Mouse (Mus musculus) hindbrain, embryonic 13.5 days (tissue): ENCODE measurements around the gene Cnnm1. TPM values are rescaled to one million over a fixed set of nuclear protein-coding genes. Genes with fewer than 3 reads are reported as not detected.

Experiments used
- ATAC-seq: fragments of 200-750 bp; cut with Nextera tagmentation; 2 replicates; pipeline ENCODE4 v1.8.0; 2017; ENCODE audit warnings: moderate TSS enrichment; ENCODE audit not compliant: low FRiP score
- H3K27ac ChIP-seq: fragments of 300-500 bp; sonication (generic); 2 replicates; pipeline ENCODE4 v1.5.1; 2015; ENCODE audit warnings: inconsistent platforms, mild to moderate bottlenecking, moderate library complexity
- H3K27me3 ChIP-seq: fragments of 300-500 bp; sonication (generic); 2 replicates; pipeline ENCODE4 v1.6.1; 2015; ENCODE audit warnings: mild to moderate bottlenecking, inconsistent platforms
- H3K36me3 ChIP-seq: fragments of 300-500 bp; sonication (generic); 2 replicates; pipeline ENCODE4 v1.6.1; 2015; ENCODE audit warnings: mild to moderate bottlenecking, inconsistent platforms
- H3K4me1 ChIP-seq: fragments of 300-500 bp; sonication (generic); replicated peaks from 2 replicates; pipeline ENCODE4 v1.6.1; 2015; ENCODE audit warnings: inconsistent platforms
- H3K4me2 ChIP-seq: fragments of 300-500 bp; sonication (generic); 2 replicates; pipeline ENCODE4 v1.6.1; 2015; ENCODE audit warnings: inconsistent platforms, mild to moderate bottlenecking, moderate library complexity
- H3K4me3 ChIP-seq: fragments of 300-500 bp; sonication (generic); 2 replicates; pipeline ENCODE4 v1.5.1; 2015; ENCODE audit warnings: mild to moderate bottlenecking, inconsistent platforms
- H3K9ac ChIP-seq: fragments of 300-500 bp; sonication (generic); 2 replicates; pipeline ENCODE4 v1.6.1; 2015; ENCODE audit warnings: mild to moderate bottlenecking, inconsistent platforms
- H3K9me3 ChIP-seq: fragments of 300-500 bp; sonication (generic); 2 replicates; pipeline ENCODE4 v1.6.1; 2016; ENCODE audit warnings: inconsistent platforms
- WGBS: fragments of 180-500 bp; shearing (Covaris S2); methylation state at CpG from one replicate; pipeline ENCODE4 v1.1.7; 2015; 5-methylcytosine and 5-hydroxymethylcytosine counted together
- polyA plus RNA-seq: library from polyadenylated mRNA; unstranded; fragments of >200 nt; fragmentation: Nextera tagmentation; extraction: Ambion mirVana; gene quantifications from 2 replicates; pipeline ENCODE4 v1.2.1, GENCODE M21; 2015

Cnnm1 gene
- polyA plus RNA-seq, 1 experiment from 2014 or later, result 1.8 TPM

GRCm38 (mm10) chr19:43527131-43527530 lies 86.9 kb downstream of the Cnnm1 start:
- Histone ChIP-seq H3K27me3 (0 out of 2 replicates have a peak, but pooled peaks cover 9% of the 10 kb centered on the region), H3K4me3 (no peak overlapping the region), H3K36me3 (no peaks in the 10 kb centered on the region), H3K9ac (no peak overlapping the region), H3K4me1 (peaks cover 27% of the 10 kb centered on the region), H3K27ac (no peak overlapping the region), H3K9me3 (no peaks in the 10 kb centered on the region), H3K4me2 (no peak overlapping the region)
- WGBS, result 16% methylated on average over 11 of the region's 11 CpGs
- no peak for ATAC-seq

GRCm38 (mm10) chr19:43528056-43528587 lies 87.9 kb downstream of the Cnnm1 start:
- 83% methylated on average over 8 of the region's 8 CpGs for WGBS
- H3K9me3 ChIP-seq, result no peaks in the 10 kb centered on the region
- no peak overlapping the region for H3K27ac ChIP-seq
- no peak for ATAC-seq
- no peak overlapping the region for H3K9ac ChIP-seq
- H3K4me2 ChIP-seq, result no peak overlapping the region
- peaks cover 17% of the 10 kb centered on the region for H3K4me1 ChIP-seq
- no peak overlapping the region for H3K4me3 ChIP-seq
- 0 out of 2 replicates have a peak, but pooled peaks cover 9% of the 10 kb centered on the region for H3K27me3 ChIP-seq
- no peaks in the 10 kb centered on the region for H3K36me3 ChIP-seq

GRCm38 (mm10) chr19:43530197-43530770 lies 90.0 kb downstream of the Cnnm1 start:
- H3K9ac ChIP-seq, result no peak overlapping the region
- no peak overlapping the region for H3K27ac ChIP-seq
- H3K36me3 ChIP-seq, result no peaks in the 10 kb centered on the region
- peak overlapping the region; percentile 50 for H3K4me2 ChIP-seq
- 1% methylated on average over 13 of the region's 13 CpGs for WGBS
- peak overlapping the region; percentile 18; the same call in 1 of the 2 replicates for H3K4me3 ChIP-seq
- peak; percentile 80 for ATAC-seq
- peaks cover 2% of the 10 kb centered on the region for H3K4me1 ChIP-seq
- 0 out of 2 replicates have a peak, but pooled peaks cover 9% of the 10 kb centered on the region for H3K27me3 ChIP-seq
- no peaks in the 10 kb centered on the region for H3K9me3 ChIP-seq

GRCm38 (mm10) chr19:43530921-43531320 lies 90.7 kb downstream of the Cnnm1 start:
- H3K9ac ChIP-seq, result no peak overlapping the region
- no peak overlapping the region for H3K27ac ChIP-seq
- H3K27me3 ChIP-seq, result 0 out of 2 replicates have a peak, but pooled peaks cover 9% of the 10 kb centered on the region
- ATAC-seq, result no peak
- H3K4me1 ChIP-seq, result no peaks in the 10 kb centered on the region
- no peaks in the 10 kb centered on the region for H3K36me3 ChIP-seq
- 40% methylated on average over 12 of the region's 12 CpGs for WGBS
- no peak overlapping the region for H3K4me2 ChIP-seq
- H3K4me3 ChIP-seq, result no peak overlapping the region
- H3K9me3 ChIP-seq, result no peaks in the 10 kb centered on the region

GRCm38 (mm10) chr19:43535372-43535771 lies 95.1 kb downstream of the Cnnm1 start:
- no peak for ATAC-seq
- H3K9me3 ChIP-seq, result no peaks in the 10 kb centered on the region
- peaks cover 7% of the 10 kb centered on the region; the same call in 1 of the 2 replicates for H3K27me3 ChIP-seq
- H3K36me3 ChIP-seq, result no peaks in the 10 kb centered on the region
- 95% methylated on average over 3 of the region's 3 CpGs for WGBS
- H3K27ac ChIP-seq, result no peak overlapping the region
- no peak overlapping the region for H3K9ac ChIP-seq
- H3K4me3 ChIP-seq, result no peak overlapping the region
- H3K4me2 ChIP-seq, result no peak overlapping the region
- H3K4me1 ChIP-seq, result no peaks in the 10 kb centered on the region

GRCm38 (mm10) chr19:43546337-43547117 lies 106.3 kb downstream of the Cnnm1 start:
- Histone ChIP-seq H3K4me3 (no peak overlapping the region), H3K9ac (0 out of 2 replicates have a peak overlapping the region, but pooled peaks have one; percentile 4), H3K9me3 (no peaks in the 10 kb centered on the region), H3K4me1 (peaks cover 15% of the 10 kb centered on the region), H3K27me3 (peaks cover 10% of the 10 kb centered on the region; the same call in 1 of the 2 replicates), H3K4me2 (peak overlapping the region; percentile 39), H3K27ac (no peak overlapping the region; the same call in 1 of the 2 replicates), H3K36me3 (no peaks in the 10 kb centered on the region)
- WGBS, result 6% methylated on average over 19 of the region's 19 CpGs
- no peak for ATAC-seq

Other genes with a start within 250 kb of the Cnnm1 start
- gene Hpse2, start 52.1 kb upstream of the Cnnm1 start, polyA plus RNA-seq, result 0.05 and 0.22 TPM in 2 replicates
- gene Got1, start 84.2 kb downstream of the Cnnm1 start, polyA plus RNA-seq, result 75.4 and 75.8 TPM in 2 replicates
- 0.18 TPM in 1 of 2 replicates, not detected in the other for gene Nkx2-3, start 171.9 kb downstream of the Cnnm1 start, polyA plus RNA-seq
- gene Slc25a28, start 234.4 kb downstream of the Cnnm1 start, polyA plus RNA-seq, result 14.0 and 15.1 TPM in 2 replicates
- gene Entpd7, start 249.2 kb downstream of the Cnnm1 start, polyA plus RNA-seq, result 10.1 and 10.6 TPM in 2 replicates